Mouse (Mus musculus) forebrain, postnatal 0 days (tissue): ENCODE measurements around the gene Plbd2. TPM values are rescaled to one million over a fixed set of nuclear protein-coding genes. Genes with fewer than 3 reads are reported as not detected.
"Not testable (repeated sequence)": the region's sequence is repeated elsewhere in the genome, so short reads cannot be mapped to it uniquely, and the experiment has no call there.

Source experiments
- ATAC-seq: fragments of 200-750 bp; cut with Nextera tagmentation; 2 replicates; pipeline ENCODE4 v1.8.0; 2017; ENCODE audit warnings: mild to moderate bottlenecking, moderate library complexity
- DNase-seq: peaks from one replicate; pipeline ENCODE4 v3.0.0-alpha.2; 2015
- H3K27ac ChIP-seq: fragments of 300-500 bp; sonication (generic); 2 replicates; pipeline ENCODE4 v1.5.1; 2014; ENCODE audit warnings: low read depth, mild to moderate bottlenecking, antibody characterized with exemption, low read length, moderate library complexity, mixed read lengths
- H3K27me3 ChIP-seq: fragments of 300-500 bp; sonication (generic); 2 replicates; pipeline ENCODE4 v1.6.1; 2014; ENCODE audit warnings: mild to moderate bottlenecking, low read length, mixed read lengths; ENCODE audit not compliant: insufficient read depth
- H3K36me3 ChIP-seq: fragments of 300-500 bp; sonication (generic); 2 replicates; pipeline ENCODE4 v1.6.1; 2014; ENCODE audit warnings: mild to moderate bottlenecking, moderate library complexity; ENCODE audit not compliant: insufficient read depth
- H3K4me1 ChIP-seq: fragments of 300-500 bp; sonication (generic); 2 replicates; pipeline ENCODE4 v1.6.1; 2014; ENCODE audit warnings: antibody characterized with exemption; ENCODE audit not compliant: insufficient read depth
- H3K4me2 ChIP-seq: fragments of 300-500 bp; sonication (generic); 2 replicates; pipeline ENCODE4 v1.6.1; 2014; ENCODE audit warnings: low read depth, mild to moderate bottlenecking, moderate library complexity
- H3K4me3 ChIP-seq: fragments of 300-500 bp; sonication (generic); 2 replicates; pipeline ENCODE4 v1.5.1; 2014; ENCODE audit warnings: low read depth, low read length, mixed read lengths
- H3K9ac ChIP-seq: fragments of 300-500 bp; sonication (generic); 2 replicates; pipeline ENCODE4 v1.6.1; 2014; ENCODE audit warnings: mild to moderate bottlenecking
- H3K9me3 ChIP-seq: fragments of 300-500 bp; sonication (generic); 2 replicates; pipeline ENCODE4 v1.6.1; 2016; ENCODE audit warnings: low read length
- CTCF ChIP-seq: sonication (generic); IDR thresholded peaks from 2 replicates; pipeline ENCODE4 v1.5.1; 2016; ENCODE audit warnings: antibody characterized with exemption, control low read depth, low read depth
- WGBS: fragments of 180-500 bp; shearing (Covaris S2); extraction: QIAGEN DNeasy Blood & Tissue Kit; methylation state at CpG from one replicate; pipeline ENCODE4 v1.1.7; 2014; 5-methylcytosine and 5-hydroxymethylcytosine counted together
- polyA plus RNA-seq: library from polyadenylated mRNA; unstranded; fragments of >200 nt; fragmentation: Nextera tagmentation; extraction: Ambion mirVana; gene quantifications from 2 replicates; pipeline ENCODE4 v1.2.1, GENCODE M21; 2015
- total RNA-seq: library from RNA; depleted of rRNA; stranded (reverse); fragments of >200 nt; gene quantifications from 2 replicates; pipeline ENCODE4 v1.2.3, GENCODE M21; 2014

Gene Plbd2
- total and polyA plus RNA-seq, 2 experiments from 2014 or later = 23.7 to 39.4 TPM

DNA sequence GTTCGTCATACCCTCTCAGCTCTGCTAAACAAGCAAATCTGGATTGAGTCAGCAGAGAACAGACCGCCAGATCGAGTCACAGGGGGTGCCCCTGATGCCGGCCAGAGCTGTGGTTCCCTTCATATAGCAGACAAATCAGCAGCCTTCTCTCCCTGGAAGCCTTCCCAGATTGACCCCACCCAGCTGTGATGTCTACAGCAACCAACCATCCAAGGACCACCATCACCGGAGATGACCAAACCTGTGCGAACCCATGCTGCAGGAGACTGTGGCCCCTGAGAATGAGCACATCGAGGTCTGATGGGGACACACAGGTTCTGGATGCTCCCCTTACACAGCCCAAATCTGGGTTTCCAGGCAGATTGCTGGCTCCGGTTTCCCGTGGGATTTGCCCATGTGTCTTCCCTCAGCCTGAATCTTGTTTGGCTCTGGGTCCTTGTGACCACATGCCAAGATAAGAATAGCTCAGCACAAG, 1.2 kb downstream of the Plbd2 start:
- H3K36me3 ChIP-seq = peaks cover 12% of the 10 kb centered on the region; the same call in 1 of the 2 replicates
- H3K9ac ChIP-seq = no peak overlapping the region
- ATAC-seq = peak; percentile 26; the same call in 1 of the 2 replicates
- H3K4me1 ChIP-seq = 0 out of 2 replicates have a peak, but pooled peaks cover 12% of the 10 kb centered on the region
- no peak for TF ChIP-seq CTCF
- H3K4me3 ChIP-seq = peak overlapping the region; percentile 94; the same call in 1 of the 2 replicates
- H3K27ac ChIP-seq = no peak overlapping the region
- no peaks in the 10 kb centered on the region for H3K9me3 ChIP-seq
- WGBS = 60% methylated on average over 9 of the region's 9 CpGs
- H3K4me2 ChIP-seq = peak overlapping the region; percentile 86
- DNase-seq = peak; percentile 52
- no peaks in the 10 kb centered on the region for H3K27me3 ChIP-seq

DNA sequence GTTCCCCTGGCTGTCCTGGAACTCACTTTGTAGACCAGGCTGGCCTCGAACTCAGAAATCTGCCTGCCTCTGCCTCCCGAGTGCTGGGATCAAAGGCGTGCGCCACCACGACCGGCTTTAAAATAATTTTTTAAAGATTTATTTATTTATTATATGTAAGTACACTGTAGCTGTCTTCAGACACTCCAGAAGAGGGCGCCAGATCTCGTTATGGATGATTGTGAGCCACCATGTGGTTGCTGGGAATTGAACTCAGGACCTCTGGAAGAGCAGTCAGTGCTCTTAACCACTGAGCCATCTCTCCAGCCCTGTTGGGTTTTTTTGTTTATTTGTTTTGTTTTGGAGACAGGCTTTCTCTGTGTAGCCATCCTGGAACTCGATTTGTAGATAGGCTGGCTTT, 2.8 kb downstream of the Plbd2 start:
- not testable (repeated sequence) for H3K9me3 ChIP-seq, H3K27me3 ChIP-seq, DNase-seq, H3K4me2 ChIP-seq, ATAC-seq, H3K9ac ChIP-seq, H3K27ac ChIP-seq, H3K4me3 ChIP-seq
- Histone ChIP-seq H3K4me1 (0 out of 2 replicates have a peak, but pooled peaks cover 12% of the 10 kb centered on the region), H3K36me3 (peaks cover 22% of the 10 kb centered on the region; the same call in 1 of the 2 replicates)
- 85% methylated on average over 9 of the region's 9 CpGs for WGBS

DNA sequence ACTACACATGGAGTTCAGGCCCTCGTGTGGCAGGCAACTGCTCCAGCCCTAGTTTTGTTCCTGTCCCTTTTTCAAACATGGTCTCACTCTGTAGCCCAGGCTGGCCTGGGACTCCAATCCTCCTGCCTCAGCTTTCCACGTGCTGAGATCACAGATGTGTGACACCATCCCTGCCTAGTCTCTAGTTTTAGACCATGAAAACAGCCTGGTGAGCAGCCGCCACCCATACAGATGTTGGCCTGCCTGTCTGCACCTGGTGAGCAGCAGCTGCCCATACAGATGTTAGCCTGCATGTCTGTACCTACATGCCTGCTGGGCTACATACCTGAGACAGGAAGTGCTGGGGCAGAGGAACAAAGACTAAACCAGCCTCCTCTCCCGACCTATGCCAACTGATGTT, 4.2 kb downstream of the Plbd2 start:
- Histone ChIP-seq H3K4me2 (no peak overlapping the region), H3K27me3 (no peaks in the 10 kb centered on the region), H3K27ac (no peak overlapping the region), H3K9ac (no peak overlapping the region), H3K4me1 (0 out of 2 replicates have a peak, but pooled peaks cover 12% of the 10 kb centered on the region), H3K4me3 (no peak overlapping the region), H3K36me3 (peaks cover 22% of the 10 kb centered on the region), H3K9me3 (no peaks in the 10 kb centered on the region)
- no peak for DNase-seq
- ATAC-seq = no peak
- no peak for TF ChIP-seq CTCF
- WGBS = 86% methylated on average over 4 of the region's 4 CpGs

DNA sequence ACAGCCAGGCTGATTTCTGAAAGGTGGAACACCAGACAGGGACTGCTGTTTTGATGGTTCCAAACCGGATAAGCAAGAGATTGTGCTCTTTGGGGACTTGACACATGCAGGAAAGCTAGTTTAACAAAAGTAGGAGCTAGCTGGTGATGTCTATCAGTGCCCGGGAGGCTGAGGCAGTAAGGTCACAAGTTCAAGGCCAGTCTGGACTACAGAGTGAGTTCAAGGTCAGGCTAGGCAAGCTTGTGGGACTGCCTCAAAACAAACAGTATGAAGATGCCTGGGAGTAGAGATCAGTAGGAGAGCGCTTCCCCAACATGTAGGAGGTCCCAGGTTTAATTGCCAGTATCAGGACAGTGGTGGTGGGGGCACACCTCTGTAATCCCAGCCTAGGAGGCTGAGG, 6.4 kb downstream of the Plbd2 start:
- Histone ChIP-seq H3K27me3 (no peaks in the 10 kb centered on the region), H3K9me3 (no peaks in the 10 kb centered on the region), H3K4me3 (no peak overlapping the region), H3K4me2 (no peak overlapping the region), H3K36me3 (peaks cover 27% of the 10 kb centered on the region), H3K9ac (no peak overlapping the region), H3K27ac (no peak overlapping the region), H3K4me1 (0 out of 2 replicates have a peak, but pooled peaks cover 5% of the 10 kb centered on the region)
- 91% methylated on average over 3 of the region's 3 CpGs for WGBS
- ATAC-seq (no peak), DNase-seq (no peak)
- no peak for TF ChIP-seq CTCF

DNA sequence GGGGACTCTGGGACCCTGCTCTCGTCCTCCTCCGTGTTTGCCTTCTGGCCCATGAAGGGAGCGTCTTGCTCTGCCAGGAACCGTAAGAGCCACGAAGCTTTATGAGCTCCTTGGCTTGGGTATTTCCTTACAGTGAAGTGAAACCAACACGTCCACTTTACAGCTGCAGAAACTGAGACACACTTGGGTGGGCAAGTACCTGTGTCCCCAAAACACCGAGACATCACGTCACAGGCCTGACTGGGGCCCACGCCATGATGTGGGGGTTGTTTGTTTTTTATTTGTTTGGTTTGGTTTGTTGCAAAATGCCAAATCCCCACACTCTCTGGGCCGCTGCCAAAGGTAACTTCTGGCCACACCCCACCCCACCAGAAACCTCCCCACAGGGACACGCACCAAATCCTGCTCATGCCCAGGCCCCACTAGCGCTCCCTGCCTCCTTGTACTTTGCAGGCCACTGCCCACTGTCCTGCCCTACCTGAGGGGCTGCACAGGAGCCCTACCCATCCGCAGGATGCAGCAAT, 7.7 kb downstream of the Plbd2 start:
- Histone ChIP-seq H3K27me3 (no peaks in the 10 kb centered on the region), H3K4me1 (no peaks in the 10 kb centered on the region), H3K36me3 (peaks cover 27% of the 10 kb centered on the region), H3K9me3 (no peaks in the 10 kb centered on the region), H3K9ac (no peak overlapping the region), H3K4me2 (no peak overlapping the region), H3K27ac (no peak overlapping the region), H3K4me3 (no peak overlapping the region)
- no peak for TF ChIP-seq CTCF
- ATAC-seq = no peak
- 86% methylated on average over 13 of the region's 13 CpGs for WGBS
- DNase-seq = no peak

DNA sequence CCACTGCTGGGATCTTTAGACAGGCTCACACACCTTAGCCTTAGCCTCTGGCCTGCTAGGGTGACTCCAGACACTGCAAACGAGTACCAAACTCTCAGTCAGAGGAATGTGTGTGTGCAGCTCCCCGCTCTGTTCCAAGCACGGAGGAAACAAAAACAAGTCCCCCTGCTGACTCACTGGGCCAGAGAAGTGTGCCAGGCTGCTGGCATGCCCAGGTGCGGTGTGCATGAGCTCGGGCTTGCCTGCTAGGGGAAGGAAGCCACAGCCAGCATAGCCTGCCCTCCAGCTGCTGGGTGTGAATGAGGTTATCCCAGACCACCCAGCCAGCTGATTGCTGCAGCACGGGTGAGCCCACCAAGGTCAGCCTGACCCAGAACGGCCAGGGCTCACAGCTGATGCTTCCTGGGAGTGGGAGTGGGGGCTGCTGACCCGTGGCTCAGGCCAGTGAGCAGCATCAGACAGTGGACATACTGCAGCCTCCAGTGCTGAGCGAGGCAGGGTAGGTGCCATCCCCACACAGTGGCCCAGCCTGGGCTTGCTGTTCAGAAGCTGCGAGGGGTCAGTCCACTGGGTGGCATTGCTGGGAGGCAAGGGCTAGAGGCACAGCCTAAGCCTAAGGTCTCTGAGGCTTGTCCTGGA, 8.2 kb downstream of the Plbd2 start:
- no peak for TF ChIP-seq CTCF
- no peak overlapping the region for H3K27ac ChIP-seq
- no peak overlapping the region for H3K9ac ChIP-seq
- no peaks in the 10 kb centered on the region for H3K27me3 ChIP-seq
- ATAC-seq (no peak), DNase-seq (no peak)
- H3K4me2 ChIP-seq = no peak overlapping the region
- H3K36me3 ChIP-seq = peaks cover 27% of the 10 kb centered on the region
- no peak overlapping the region for H3K4me3 ChIP-seq
- WGBS = 72% methylated on average over 10 of the region's 10 CpGs
- no peaks in the 10 kb centered on the region for H3K9me3 ChIP-seq
- no peaks in the 10 kb centered on the region for H3K4me1 ChIP-seq

DNA sequence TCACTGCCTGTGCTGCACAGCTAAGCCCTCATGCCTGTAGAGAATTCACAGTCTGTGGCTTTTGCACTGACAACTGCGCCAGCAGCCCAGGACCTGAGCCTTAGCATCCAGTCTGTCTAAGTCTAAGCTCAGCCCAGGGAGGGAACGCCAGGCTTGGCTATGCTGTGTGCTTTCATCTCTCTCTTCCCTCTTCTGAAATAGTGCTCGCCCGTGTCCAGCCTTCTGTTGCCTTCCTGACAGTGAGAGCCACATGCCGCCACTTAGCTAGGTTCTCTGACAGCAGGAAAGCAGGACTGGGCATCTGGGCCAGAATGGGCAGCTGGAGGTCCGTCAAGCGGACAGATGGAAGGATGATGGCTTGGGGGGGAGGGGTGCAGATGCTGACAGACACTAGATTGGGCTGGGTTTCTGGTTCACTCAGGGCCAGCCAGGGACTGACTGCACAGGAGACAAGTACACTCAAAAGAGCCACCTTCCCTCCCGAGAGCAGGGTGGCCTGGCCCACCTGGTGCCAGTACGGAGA, 9.5 kb downstream of the Plbd2 start:
- no peak for DNase-seq
- peaks cover 26% of the 10 kb centered on the region for H3K36me3 ChIP-seq
- no peaks in the 10 kb centered on the region for H3K9me3 ChIP-seq
- H3K4me1 ChIP-seq = no peaks in the 10 kb centered on the region
- ATAC-seq = peak; percentile 58
- H3K4me2 ChIP-seq = no peak overlapping the region
- no peak overlapping the region for H3K27ac ChIP-seq
- no peak overlapping the region for H3K9ac ChIP-seq
- WGBS = 71% methylated on average over 9 of the region's 9 CpGs
- no peak overlapping the region for H3K4me3 ChIP-seq
- H3K27me3 ChIP-seq = no peaks in the 10 kb centered on the region
- TF ChIP-seq CTCF = no peak
